Mouse (Mus musculus) neutrophil, adult 5-6 weeks (primary cell): ENCODE data around the gene Tmub1. TPM values are rescaled to one million over a fixed set of nuclear protein-coding genes. Genes with fewer than 3 reads are reported as not detected.

Source experiments
- ATAC-seq: fragments of 151-379, 151-347 bp; 2 replicates; pipeline ENCODE4 v1.8.0; 2017; ENCODE audit warnings: mild to moderate bottlenecking, moderate TSS enrichment; ENCODE audit not compliant: insufficient number of reproducible peaks, poor library complexity, low FRiP score, severe bottlenecking; ENCODE audit errors: extremely low read depth
- total RNA-seq: library from RNA; stranded (forward); fragments of 200-1000 nt; gene quantifications from 2 replicates; pipeline ENCODE4 v1.2.3, GENCODE M21; 2017

Gene Tmub1
- total RNA-seq, 1 experiment from 2014 or later: 29.4 TPM

GRCm38 (mm10) chr5:24466762-24467161 lies 19.1 kb upstream of the Tmub1 start:
- no peak for ATAC-seq

GRCm38 (mm10) chr5:24455613-24456012 lies 8.0 kb upstream of the Tmub1 start:
- ATAC-seq: no peak

- ATAC-seq: no peak
Observed at GRCm38 (mm10) chr5:24455076-24455475, 7.4 kb upstream of the Tmub1 start.

GRCm38 (mm10) chr5:24453985-24454303 lies 6.3 kb upstream of the Tmub1 start:
- ATAC-seq: no peak

GRCm38 (mm10) chr5:24453283-24453984 lies 5.8 kb upstream of the Tmub1 start:
- ATAC-seq: no peak

GRCm38 (mm10) chr5:24452691-24453233 lies 5.1 kb upstream of the Tmub1 start:
- no peak for ATAC-seq

- no peak for ATAC-seq
Observed at GRCm38 (mm10) chr5:24452030-24452690, 4.5 kb upstream of the Tmub1 start, which contains the start of gene Agap3. Gene Agap3, plus strand, starts transcription at chr5:24452177.

GRCm38 (mm10) chr5:24451264-24452029 lies 3.8 kb upstream of the Tmub1 start:
- peak; percentile 62 for ATAC-seq

- no peak for ATAC-seq
Observed at GRCm38 (mm10) chr5:24446630-24447029, 1.0 kb downstream of the Tmub1 start.

- no peak for ATAC-seq
Observed at GRCm38 (mm10) chr5:24445428-24446080, 2.1 kb downstream of the Tmub1 start.

- ATAC-seq: peak; percentile 60
Observed at GRCm38 (mm10) chr5:24444746-24445427, 2.8 kb downstream of the Tmub1 start, which contains the start of gene Fastk. Gene Fastk, minus strand, starts transcription at chr5:24445287.

- ATAC-seq: no peak
Observed at GRCm38 (mm10) chr5:24443927-24444326, 3.7 kb downstream of the Tmub1 start.

- ATAC-seq: no peak
Observed at GRCm38 (mm10) chr5:24443204-24443603, 4.5 kb downstream of the Tmub1 start.

- ATAC-seq: no peak
Observed at GRCm38 (mm10) chr5:24442029-24442428, 5.6 kb downstream of the Tmub1 start.

GRCm38 (mm10) chr5:24441187-24441586 lies 6.5 kb downstream of the Tmub1 start:
- no peak for ATAC-seq

- no peak for ATAC-seq
Observed at GRCm38 (mm10) chr5:24433993-24434392, 13.7 kb downstream of the Tmub1 start.

GRCm38 (mm10) chr5:24428596-24428995 lies 19.1 kb downstream of the Tmub1 start:
- ATAC-seq: no peak

GRCm38 (mm10) chr5:24427981-24428402 lies 19.7 kb downstream of the Tmub1 start:
- no peak for ATAC-seq

GRCm38 (mm10) chr5:24427285-24427633 lies 20.4 kb downstream of the Tmub1 start:
- no peak for ATAC-seq
